Comparison of ENCODE assay signal across 26 mouse cellular contexts in the genomic region with DNA sequence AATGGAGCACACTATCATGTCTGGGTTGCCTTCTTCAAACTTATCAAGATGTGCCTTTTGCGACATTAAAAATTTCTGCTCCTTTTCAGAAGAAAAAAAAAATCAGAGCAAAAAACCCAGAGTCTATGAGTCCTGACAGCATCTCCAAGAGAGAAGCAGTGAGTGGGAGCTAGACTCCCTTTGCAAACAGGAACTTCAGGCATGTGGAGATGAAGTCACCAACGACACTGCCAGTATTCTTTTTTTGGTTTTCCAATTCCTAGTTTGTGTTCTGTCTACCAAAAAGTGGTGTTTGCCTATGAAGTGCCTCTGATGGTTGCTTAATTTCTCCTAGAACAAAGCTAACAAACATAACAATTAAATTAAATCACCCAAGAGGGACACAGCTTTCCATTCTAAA.
A peak's percentile ranks its signal among the peaks of the same experiment; 100 is the strongest.
DNase-seq lines count a peak whose midpoint lies in the region; TF ChIP-seq lines count a peak whose summit lies in the region.
"Had no signal": no experiment of that assay in that cellular context is flagged by ENCODE, and none has a peak within 500 bp of the region (broad histone marks: within the 10 kb centered on the region; RNA-seq: fewer than 3 reads in every experiment).

No protein-coding gene starts in this region.

- DNase-seq in left cerebral cortex, adult 18-20 months (ENCODE audit: low spot score in 2 of 2): peak; percentile 24 to 30
- no peak for DNase-seq in left cerebral cortex, postnatal 10 days (ENCODE audit: extremely low spot score in 1 of 2, low spot score in 2 of 2)
- DNase-seq in right cerebral cortex, adult 18-20 months: peak; percentile 53
- DNase-seq in right cerebral cortex, postnatal 4 days: no peak
- no peak for DNase-seq in spleen, postnatal 10 days (ENCODE audit: low spot score in 2 of 2)
- DNase-seq: adrenal gland, adult 2 months; adrenal gland, postnatal 14 days; cerebellum, adult 18-20 months; cerebellum, adult 9-11 months; cerebellum, postnatal 25 days; embryo, embryonic 11 days; gastrocnemius, postnatal 10 days; gastrocnemius, postnatal 36 days; heart, adult 2 months; heart, postnatal 14 days; heart, postnatal 4 days had no signal

- intact Hi-C loops in left cerebral cortex, postnatal 10 days (cut with DNase I): loop anchor here (10.0 kb wide), 1 partner anchor 452 kb away; no protein-coding TSS in a partner anchor

- peak overlapping the region; percentile 56; the same call in 1 of the 2 replicates for H3K27ac ChIP-seq in cortical plate, adult 2 months (ENCODE audit: insufficient read depth, low read length)
- H3K27ac ChIP-seq: embryonic facial prominence, embryonic 10.5 days; embryonic facial prominence, embryonic 13.5 days; forebrain, embryonic 12.5 days; forebrain, embryonic 15.5 days; heart, adult 2 months; heart, embryonic 10.5 days; heart, embryonic 13.5 days; hindbrain, embryonic 14.5 days; hindbrain, postnatal 0 days had no signal

- TF ChIP-seq POLR2A in cortical plate, adult 2 months (IDR thresholded peaks at IDR 0.05; ENCODE audit: extremely low read depth, insufficient read depth, low read length): no peak

- TF ChIP-seq CTCF in cortical plate, adult 2 months (IDR thresholded peaks at IDR 0.05; ENCODE audit: extremely low read depth, insufficient read depth, low read length): no peak

- H3K4me3 ChIP-seq in cortical plate, adult 2 months (ENCODE audit: insufficient read depth, low read length): no peak overlapping the region
- H3K4me3 ChIP-seq: embryonic facial prominence, embryonic 10.5 days; embryonic facial prominence, embryonic 13.5 days; erythroblast, embryonic 14.5 days; forebrain, embryonic 12.5 days; forebrain, embryonic 15.5 days; heart, adult 2 months; heart, embryonic 10.5 days; heart, embryonic 13.5 days had no signal

- H3K4me1 ChIP-seq in cortical plate, adult 2 months (ENCODE audit: control insufficient read depth, insufficient read depth, low read length): peaks cover 3% of the 10 kb centered on the region
- H3K4me1 ChIP-seq: embryonic facial prominence, embryonic 10.5 days; embryonic facial prominence, embryonic 13.5 days; forebrain, embryonic 12.5 days; forebrain, embryonic 15.5 days; heart, embryonic 10.5 days; heart, embryonic 13.5 days had no signal

Comparison
In these comparisons a context has a peak if more than half of its experiments do, and no peak if none do; other contexts are left out.
1. DNase-seq: peak in left cerebral cortex, adult 18-20 months (2 of 2) and right cerebral cortex, adult 18-20 months (single experiment); none in left cerebral cortex, postnatal 10 days (0 of 2), right cerebral cortex, postnatal 4 days (single experiment) and spleen, postnatal 10 days (0 of 2).